Mouse (Mus musculus) neural tube, embryonic 13.5 days (tissue): ENCODE measurements at regions not wholly inside any gene's neighbourhood (a gene's known extent, or its start where the extent isn't known, plus 50 kb on each side); places are given as distances from the start of the nearest gene placed in this dataset.
A peak's percentile ranks its signal among the peaks of the same experiment; 100 is the strongest.

Experiments used
- ATAC-seq: fragments of 200-750 bp; cut with Nextera tagmentation; 2 replicates; pipeline ENCODE4 v1.8.0; 2017; ENCODE audit warnings: low read depth, mild to moderate bottlenecking, moderate TSS enrichment, moderate library complexity
- H3K27ac ChIP-seq: fragments of 300-500 bp; sonication (generic); replicated peaks from 2 replicates; pipeline ENCODE4 v1.5.1; 2015; ENCODE audit warnings: moderate library complexity, mild to moderate bottlenecking, inconsistent platforms
- H3K27me3 ChIP-seq: fragments of 300-500 bp; sonication (generic); 2 replicates; pipeline ENCODE4 v1.6.1; 2015; ENCODE audit warnings: mild to moderate bottlenecking, inconsistent platforms
- H3K36me3 ChIP-seq: fragments of 300-500 bp; sonication (generic); 2 replicates; pipeline ENCODE4 v1.6.1; 2015; ENCODE audit warnings: mild to moderate bottlenecking, inconsistent platforms
- H3K4me1 ChIP-seq: fragments of 300-500 bp; sonication (generic); replicated peaks from 2 replicates; pipeline ENCODE4 v1.6.1; 2015; ENCODE audit warnings: inconsistent platforms
- H3K4me2 ChIP-seq: fragments of 300-500 bp; sonication (generic); 2 replicates; pipeline ENCODE4 v1.6.1; 2015; ENCODE audit warnings: inconsistent platforms, mild to moderate bottlenecking, moderate library complexity
- H3K4me3 ChIP-seq: fragments of 300-500 bp; sonication (generic); 2 replicates; pipeline ENCODE4 v1.5.1; 2015; ENCODE audit warnings: mild to moderate bottlenecking, inconsistent platforms
- H3K9ac ChIP-seq: fragments of 300-500 bp; sonication (generic); 2 replicates; pipeline ENCODE4 v1.6.1; 2015; ENCODE audit warnings: moderate library complexity, mild to moderate bottlenecking, inconsistent platforms
- H3K9me3 ChIP-seq: fragments of 300-500 bp; sonication (generic); 2 replicates; pipeline ENCODE4 v1.6.1; 2016; ENCODE audit warnings: inconsistent platforms
- WGBS: fragments of 180-500 bp; shearing (Covaris S2); methylation state at CpG from one replicate; pipeline ENCODE4 v1.1.7; 2015; 5-methylcytosine and 5-hydroxymethylcytosine counted together

DNA sequence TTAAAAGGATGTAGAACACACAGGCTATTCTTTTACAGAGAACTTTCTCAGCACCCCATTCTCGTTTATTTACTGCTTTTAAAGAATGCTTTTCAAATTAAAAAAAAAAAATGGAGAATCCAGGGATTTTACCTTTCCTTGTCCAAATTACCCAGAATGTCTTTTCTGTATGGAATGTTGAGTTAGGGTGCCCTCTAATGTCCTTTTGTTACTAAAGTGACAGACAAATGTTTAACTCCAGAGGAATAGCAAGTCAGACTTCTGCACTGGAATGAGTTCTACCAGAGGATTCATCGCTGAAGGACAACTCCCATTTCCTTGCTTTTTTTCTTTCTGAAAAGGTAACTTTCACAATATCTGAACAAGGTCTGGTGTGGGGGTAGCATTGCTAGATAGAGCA, 540.9 kb upstream of the Cylc2 start:
- no peak for ATAC-seq
- H3K4me1 ChIP-seq = no peaks in the 10 kb centered on the region
- no peak overlapping the region for H3K27ac ChIP-seq
- WGBS = 73% methylated on average over 2 of the region's 2 CpGs
- H3K9ac ChIP-seq = no peak overlapping the region
- H3K27me3 ChIP-seq = no peaks in the 10 kb centered on the region
- H3K4me3 ChIP-seq = no peak overlapping the region
- H3K4me2 ChIP-seq = no peak overlapping the region
- H3K9me3 ChIP-seq = no peaks in the 10 kb centered on the region
- H3K36me3 ChIP-seq = no peaks in the 10 kb centered on the region

DNA sequence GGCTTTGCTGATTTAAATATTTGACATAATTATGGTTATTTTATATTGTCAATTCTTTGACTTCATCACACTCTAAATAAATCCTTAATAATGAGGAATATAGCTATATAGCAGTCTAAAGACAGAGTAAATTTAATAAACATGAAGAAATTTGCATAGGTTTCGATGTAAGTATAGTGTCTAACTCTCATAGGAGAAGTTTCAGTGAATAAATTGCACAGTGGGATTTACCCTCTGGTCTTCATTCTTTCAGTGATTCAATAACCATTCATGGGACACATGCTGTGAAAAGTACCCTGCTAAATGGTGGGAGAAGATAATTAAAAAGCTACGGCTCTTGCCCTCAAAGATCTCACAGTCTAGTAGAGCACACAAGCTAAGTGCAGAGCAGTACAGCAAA, 530.5 kb upstream of the Cylc2 start:
- ATAC-seq = peak; percentile 76

More for the DNA sequence above, 530.5 kb upstream of the Cylc2 start:
- no peaks in the 10 kb centered on the region for H3K27me3 ChIP-seq
- no peak overlapping the region for H3K4me3 ChIP-seq
- no peaks in the 10 kb centered on the region for H3K9me3 ChIP-seq
- no peak overlapping the region for H3K27ac ChIP-seq
- WGBS = 39% methylated on average over 2 of the region's 2 CpGs
- H3K36me3 ChIP-seq = no peaks in the 10 kb centered on the region
- no peaks in the 10 kb centered on the region for H3K4me1 ChIP-seq
- no peak overlapping the region for H3K9ac ChIP-seq
- H3K4me2 ChIP-seq = no peak overlapping the region
